Mouse (Mus musculus) brain, embryonic 14.5 days (tissue): ENCODE measurements at regions not wholly inside any gene's neighbourhood (a gene's known extent, or its start where the extent isn't known, plus 50 kb on each side); places are given as distances from the start of the nearest gene placed in this dataset.

Experiments
- CTCF ChIP-seq: fragments of 200-500 bp; IDR thresholded peaks from 2 replicates; pipeline ENCODE4 v1.5.1; 2012; ENCODE audit warnings: inconsistent platforms, mild to moderate bottlenecking, moderate library complexity, borderline replicate concordance; ENCODE audit not compliant: insufficient read depth, insufficient read length; ENCODE audit errors: extremely low read depth
- POLR2A ChIP-seq: fragments of 200-500 bp; IDR thresholded peaks from 2 replicates; pipeline ENCODE4 v1.6.1; 2012; ENCODE audit warnings: mild to moderate bottlenecking, inconsistent platforms, borderline replicate concordance; ENCODE audit not compliant: poor library complexity, insufficient read depth, insufficient read length, severe bottlenecking; ENCODE audit errors: extremely low read depth

DNA sequence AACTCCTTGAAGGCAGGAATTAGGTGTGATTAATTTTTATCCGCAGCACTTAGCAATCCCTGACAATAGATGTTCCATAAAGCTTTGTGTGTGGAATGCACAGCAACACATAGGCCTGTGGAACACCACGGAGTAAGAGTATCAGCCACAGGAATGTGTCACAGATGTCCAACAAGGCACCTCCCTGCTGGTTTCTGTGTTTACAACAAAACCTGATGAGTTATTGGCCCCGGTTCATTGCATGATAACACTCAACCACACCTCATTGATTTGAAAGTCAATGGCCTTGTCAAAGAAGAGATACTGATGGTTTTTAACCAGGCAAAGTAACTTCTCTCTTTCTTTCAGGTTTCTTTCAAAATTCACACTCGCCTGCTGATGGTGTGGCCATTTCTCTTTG lies 211.4 kb upstream of the 4930412O13Rik start:
- TF ChIP-seq CTCF (no peak), POLR2A (no peak)
